Mouse (Mus musculus): ENCODE measurements around the gene Kif20b.

Gene Kif20b

DNA sequence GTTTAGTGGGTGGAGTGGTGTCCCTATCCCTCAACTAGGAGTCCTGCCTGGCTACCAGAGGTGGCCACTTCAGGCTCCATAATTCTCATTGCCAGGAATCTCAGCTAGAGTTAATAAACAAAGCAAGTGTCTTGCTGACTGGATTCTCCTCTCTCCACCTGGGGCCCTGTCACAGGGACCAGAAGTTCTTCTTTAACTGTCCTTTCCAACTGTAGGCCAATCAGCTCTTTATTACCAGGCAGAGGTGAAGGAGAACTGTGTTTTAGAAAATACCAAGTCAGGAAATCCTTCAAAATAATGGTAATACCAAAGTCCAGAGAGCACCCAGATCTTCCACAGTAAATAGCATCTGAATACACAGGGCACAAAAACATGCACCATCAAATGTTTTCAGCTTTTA, 9.8 kb upstream of the Kif20b start:
- no peak for DNase-seq (ENCODE audit: inconsistent age in 2 of 2, low spot score in 1 of 2)

- no peak for DNase-seq (ENCODE audit: inconsistent age in 2 of 2, low spot score in 1 of 2)
Observed at GRCm38 (mm10) chr19:34920066-34920465, 2.1 kb upstream of the Kif20b start.

GRCm38 (mm10) chr19:34920531-34920930, 1.6 kb upstream of the Kif20b start:
- DNase-seq (ENCODE audit: inconsistent age in 2 of 2, low spot score in 1 of 2): no peak

- DNase-seq (ENCODE audit: inconsistent age in 2 of 2, low spot score in 1 of 2): no peak
Observed at GRCm38 (mm10) chr19:34921253-34921651, 909 bp upstream of the Kif20b start.

DNA sequence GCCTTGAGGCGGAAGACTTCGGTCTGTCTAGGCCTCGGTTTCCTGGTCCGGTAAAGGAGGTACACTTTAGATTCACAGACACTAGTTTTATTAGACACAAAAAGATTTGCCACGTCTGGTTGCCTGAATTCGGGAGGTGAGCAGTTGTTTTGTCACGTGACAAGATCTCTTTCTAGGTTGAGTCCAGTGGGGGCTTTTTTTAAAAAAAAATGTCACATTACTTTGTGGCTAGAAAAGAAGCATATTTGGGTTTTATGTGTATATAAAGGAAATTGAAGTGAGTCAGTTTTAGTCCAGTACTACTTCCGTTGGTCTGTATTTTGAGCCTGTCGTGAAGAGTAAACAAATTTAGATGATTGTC, 422 bp downstream of the Kif20b start:
- DNase-seq (ENCODE audit: inconsistent age in 2 of 2, low spot score in 1 of 2): no peak

- DNase-seq (ENCODE audit: inconsistent age in 2 of 2, low spot score in 1 of 2): no peak
Observed at GRCm38 (mm10) chr19:34947206-34947605, 25.0 kb downstream of the Kif20b start.

GRCm38 (mm10) chr19:34953842-34954541, 31.8 kb downstream of the Kif20b start:
- DNase-seq (ENCODE audit: inconsistent age in 2 of 2, low spot score in 1 of 2): no peak

DNA sequence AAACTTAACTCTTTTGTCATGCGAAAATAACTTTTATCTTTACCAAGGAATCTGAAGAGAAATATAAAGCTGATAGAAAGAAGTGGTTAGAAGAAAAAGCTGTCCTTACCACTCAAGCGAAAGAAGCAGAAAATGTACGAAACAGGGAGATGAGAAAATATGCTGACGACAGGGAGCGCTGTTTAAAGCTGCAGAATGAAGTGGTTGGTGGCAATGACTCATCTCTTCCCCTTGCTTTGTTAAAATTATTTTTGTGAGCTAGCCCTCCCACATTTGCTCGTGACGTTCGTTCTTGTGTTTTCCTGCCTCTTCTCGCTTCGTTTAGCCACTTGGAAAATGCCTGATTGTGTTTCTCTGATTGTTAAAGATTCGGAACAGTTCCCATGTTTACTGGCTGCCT, 37.2 kb downstream of the Kif20b start:
- DNase-seq (ENCODE audit: inconsistent age in 2 of 2, low spot score in 1 of 2): peak; percentile 3 to 32

- no peak for DNase-seq (ENCODE audit: inconsistent age in 2 of 2, low spot score in 1 of 2)
Observed at GRCm38 (mm10) chr19:34984742-34985141, 62.6 kb downstream of the Kif20b start.

GRCm38 (mm10) chr19:34990443-34990842, 68.3 kb downstream of the Kif20b start:
- DNase-seq (ENCODE audit: inconsistent age in 2 of 2, low spot score in 1 of 2): no peak

DNA sequence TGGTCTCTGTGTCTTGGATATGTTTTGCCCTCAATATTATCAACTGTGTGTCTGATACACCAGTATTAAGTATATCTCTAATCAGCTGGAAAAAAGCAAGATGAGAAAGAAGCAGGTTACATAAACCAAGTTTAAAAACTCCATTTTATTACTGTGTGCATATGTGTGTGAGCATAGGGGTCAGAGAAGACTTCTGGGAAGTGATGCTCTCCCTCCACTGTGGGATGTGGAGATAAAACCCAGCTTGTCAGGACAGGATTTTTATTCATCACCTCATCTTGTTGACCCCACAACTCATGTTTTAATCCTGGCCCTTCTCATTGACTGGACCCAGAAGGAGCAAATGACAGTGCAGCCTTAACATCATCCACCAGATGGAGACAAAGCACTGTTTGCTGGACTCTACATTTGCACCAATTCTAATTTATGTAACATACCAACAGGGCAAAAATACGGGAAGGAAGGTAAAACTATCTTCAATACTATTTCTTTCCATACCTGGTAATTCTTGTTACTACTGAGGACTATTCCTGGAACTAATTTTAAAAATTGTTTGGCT, 70.9 kb downstream of the Kif20b start:
- peak; percentile 14 to 75 for DNase-seq (ENCODE audit: inconsistent age in 2 of 2, low spot score in 1 of 2)

DNA sequence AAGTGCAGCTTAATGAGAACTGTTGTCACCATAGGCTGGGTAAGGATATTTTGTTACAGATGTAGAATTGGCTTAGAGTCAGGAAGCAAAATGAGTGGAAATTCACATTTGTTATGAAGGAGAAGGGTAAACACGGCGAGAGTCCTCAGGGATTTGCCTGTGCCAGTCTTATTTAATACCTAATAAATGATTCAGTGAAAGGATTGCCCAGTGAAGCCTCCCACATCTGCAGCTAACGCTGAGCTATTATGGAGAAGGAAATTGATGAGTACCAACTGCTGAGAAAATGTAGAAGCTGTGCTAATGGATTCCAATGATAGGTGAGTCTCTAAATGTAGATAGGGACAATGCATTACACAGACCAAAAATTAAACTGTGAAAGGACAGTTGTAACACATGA, 92.9 kb downstream of the Kif20b start:
- DNase-seq (ENCODE audit: inconsistent age in 2 of 2, low spot score in 1 of 2): no peak

DNA sequence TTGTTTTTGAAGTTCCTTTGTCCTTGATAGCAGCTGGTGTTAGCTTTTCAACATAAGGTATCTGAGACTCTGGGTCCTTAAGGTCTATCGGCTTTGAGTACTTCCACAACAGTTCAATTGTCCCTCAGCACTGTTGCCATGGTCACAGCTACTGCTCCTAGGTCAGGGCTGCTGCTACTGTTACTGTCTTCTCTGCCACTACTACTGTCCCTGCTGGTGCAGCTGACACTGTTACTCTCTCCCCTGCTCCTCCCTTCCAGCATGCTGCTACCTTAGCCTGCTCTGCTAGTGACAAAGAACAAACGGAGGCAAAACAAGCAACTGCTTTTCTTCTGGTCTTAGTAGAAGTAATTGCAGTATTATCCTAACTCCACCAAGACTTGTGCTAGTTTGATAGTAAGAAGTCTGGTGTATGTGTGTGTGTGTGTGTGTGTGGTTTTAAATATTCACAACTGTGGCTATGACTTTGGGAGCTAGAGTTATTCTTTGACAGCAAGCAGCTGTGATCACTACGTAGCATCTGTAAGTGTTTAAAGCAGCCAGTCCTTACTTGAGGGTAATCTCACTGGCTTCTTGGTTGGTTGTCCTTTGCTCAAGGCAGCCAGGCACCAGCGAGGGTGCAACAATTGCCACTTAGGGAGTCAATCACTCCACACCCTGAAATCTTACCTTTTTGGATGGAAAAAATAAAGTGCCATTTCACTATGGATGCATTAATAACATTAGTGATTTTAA, 95.5 kb downstream of the Kif20b start:
- no peak for DNase-seq (ENCODE audit: inconsistent age in 2 of 2, low spot score in 1 of 2)

- no peak for DNase-seq (ENCODE audit: inconsistent age in 2 of 2, low spot score in 1 of 2)
Observed at GRCm38 (mm10) chr19:35018209-35018581, 96.0 kb downstream of the Kif20b start.
